In genomic region chr17:5819799-5820201, GRCm38 (mm10) we compare ENCODE assay signal across 10 mouse cellular contexts. TPM values are rescaled to one million over a fixed set of nuclear protein-coding genes. Genes with fewer than 3 reads are reported as not detected.
DNase-seq lines count a peak whose midpoint lies in the region; ATAC-seq lines count a peak whose summit lies in the region.
"Had no signal": no experiment of that assay in that cellular context is flagged by ENCODE, and none has a peak within 500 bp of the region (broad histone marks: within the 10 kb centered on the region; RNA-seq: fewer than 3 reads in every experiment).

No protein-coding gene starts in this region.

- DNase-seq in hindbrain, embryonic 10.5 days (ENCODE audit: low spot score) = no peak
- DNase-seq in R1 (ENCODE audit: low read depth, low spot score) = peak; percentile 32
- DNase-seq in spleen, adult 12 weeks (ENCODE audit: low spot score) = no peak
- no peak for DNase-seq in layer of hippocampus, postnatal 14 days (ENCODE audit: low spot score in 2 of 2)
- DNase-seq in frontal cortex, postnatal 36 days (ENCODE audit: low spot score in 2 of 2) = no peak

- no peak for ATAC-seq in hindbrain, embryonic 12.5 days (ENCODE audit: low FRiP score)
- peak; percentile 84 for ATAC-seq in intestine, embryonic 15.5 days
- ATAC-seq in limb, embryonic 13.5 days (ENCODE audit: low FRiP score, low read depth) = peak; percentile 85
- ATAC-seq: CD4-positive, CD25-positive, alpha-beta regulatory T cell, adult 4 months had no signal

- peaks cover 12% of the 10 kb centered on the region for H3K4me1 ChIP-seq in hindbrain, embryonic 10.5 days (replicated peaks)
- H3K4me1 ChIP-seq in hindbrain, embryonic 12.5 days = 0 out of 2 replicates have a peak, but pooled peaks cover 2% of the 10 kb centered on the region
- H3K4me1 ChIP-seq in intestine, embryonic 15.5 days (replicated peaks) = no peaks in the 10 kb centered on the region
- peaks cover 18% of the 10 kb centered on the region for H3K4me1 ChIP-seq in limb, embryonic 13.5 days

- no peaks in the 10 kb centered on the region for H3K9me3 ChIP-seq in hindbrain, embryonic 10.5 days
- H3K9me3 ChIP-seq in hindbrain, embryonic 12.5 days (replicated peaks) = no peaks in the 10 kb centered on the region
- H3K9me3 ChIP-seq in intestine, embryonic 15.5 days = no peaks in the 10 kb centered on the region
- no peaks in the 10 kb centered on the region for H3K9me3 ChIP-seq in limb, embryonic 13.5 days
- H3K9me3 ChIP-seq: megakaryocyte, embryonic 14.5 days had no signal

- no peak overlapping the region for H3K4me2 ChIP-seq in hindbrain, embryonic 12.5 days (replicated peaks)
- H3K4me2 ChIP-seq in intestine, embryonic 15.5 days (replicated peaks) = no peak overlapping the region
- H3K4me2 ChIP-seq in limb, embryonic 13.5 days (replicated peaks) = peak overlapping the region; percentile 42

- WGBS in hindbrain, embryonic 10.5 days = 32% methylated on average over 9 of the region's 9 CpGs
- WGBS in hindbrain, embryonic 12.5 days = 29% methylated on average over 9 of the region's 9 CpGs
- WGBS in intestine, embryonic 15.5 days = 41% methylated on average over 9 of the region's 9 CpGs
- 40% methylated on average over 9 of the region's 9 CpGs for WGBS in limb, embryonic 13.5 days

- no peaks in the 10 kb centered on the region for H3K36me3 ChIP-seq in hindbrain, embryonic 10.5 days
- H3K36me3 ChIP-seq in hindbrain, embryonic 12.5 days = no peaks in the 10 kb centered on the region
- no peaks in the 10 kb centered on the region for H3K36me3 ChIP-seq in intestine, embryonic 15.5 days
- H3K36me3 ChIP-seq in limb, embryonic 13.5 days = no peaks in the 10 kb centered on the region

- H3K27me3 ChIP-seq in hindbrain, embryonic 10.5 days (ENCODE audit: insufficient read depth, poor library complexity, severe bottlenecking) = no peaks in the 10 kb centered on the region
- H3K27me3 ChIP-seq in hindbrain, embryonic 12.5 days = no peaks in the 10 kb centered on the region
- H3K27me3 ChIP-seq in intestine, embryonic 15.5 days (replicated peaks) = no peaks in the 10 kb centered on the region
- no peaks in the 10 kb centered on the region for H3K27me3 ChIP-seq in limb, embryonic 13.5 days
- H3K27me3 ChIP-seq: megakaryocyte, embryonic 14.5 days had no signal

- H3K4me3 ChIP-seq in hindbrain, embryonic 10.5 days = no peak overlapping the region
- no peak overlapping the region for H3K4me3 ChIP-seq in hindbrain, embryonic 12.5 days
- H3K4me3 ChIP-seq in intestine, embryonic 15.5 days (replicated peaks) = no peak overlapping the region
- no peak overlapping the region for H3K4me3 ChIP-seq in limb, embryonic 13.5 days
- H3K4me3 ChIP-seq: megakaryocyte, embryonic 14.5 days had no signal

- 0 out of 2 replicates have a peak overlapping the region, but pooled peaks have one; percentile 2 for H3K27ac ChIP-seq in hindbrain, embryonic 10.5 days
- no peak overlapping the region for H3K27ac ChIP-seq in hindbrain, embryonic 12.5 days
- H3K27ac ChIP-seq in intestine, embryonic 15.5 days = no peak overlapping the region; the same call in 1 of the 2 replicates
- peak overlapping the region; percentile 70 for H3K27ac ChIP-seq in limb, embryonic 13.5 days

- no peak overlapping the region for H3K9ac ChIP-seq in hindbrain, embryonic 12.5 days
- no peak overlapping the region for H3K9ac ChIP-seq in intestine, embryonic 15.5 days
- H3K9ac ChIP-seq in limb, embryonic 13.5 days = no peak overlapping the region

RNA-seq across cellular contexts. Expression of gene Snx9, which starts 21.3 kb away (rescaled TPM):
- 12.7 and 14.5 TPM in 2 replicates for polyA plus RNA-seq in hindbrain, embryonic 10.5 days (2016; fragmentation: Nextera tagmentation; extraction: Ambion mirVana)
- 20.8 and 22.0 TPM in 2 replicates for polyA plus RNA-seq in hindbrain, embryonic 12.5 days (2016; fragmentation: Nextera tagmentation; extraction: Ambion mirVana)
- 49.8 and 55.9 TPM in 2 replicates for polyA plus RNA-seq in intestine, embryonic 15.5 days (2015; fragmentation: Nextera tagmentation; extraction: Ambion mirVana)
- 27.6 and 28.3 TPM in 2 replicates for polyA plus RNA-seq in limb, embryonic 13.5 days (2015; fragmentation: Nextera tagmentation; extraction: Ambion mirVana)
- total RNA-seq in layer of hippocampus, postnatal 14 days (2021) = 10 to 100 TPM; 13.4 to 13.7 TPM

Comparison
In these comparisons a context has a peak if more than half of its experiments do, and no peak if none do; other contexts are left out.
1. H3K27ac ChIP-seq: peak in hindbrain, embryonic 10.5 days (single experiment) and limb, embryonic 13.5 days (single experiment); none in hindbrain, embryonic 12.5 days (single experiment) and intestine, embryonic 15.5 days (single experiment).